Mouse (Mus musculus): ENCODE measurements at regions not wholly inside any gene's neighbourhood (a gene's known extent, or its start where the extent isn't known, plus 50 kb on each side); places are given as distances from the start of the nearest gene placed in this dataset.

GRCm38 (mm10) chr16:90666271-90666986 is 60.8 kb downstream of the Mis18a start:
- DNase-seq (ENCODE audit: inconsistent age in 2 of 2, low spot score in 1 of 2), result no peak

- no peak for DNase-seq (ENCODE audit: inconsistent age in 2 of 2, low spot score in 1 of 2)
These were observed 63.1 kb downstream of the Mis18a start for GRCm38 (mm10) chr16:90664086-90664485.

GRCm38 (mm10) chr16:90658050-90658449 is 69.2 kb downstream of the Mis18a start:
- DNase-seq (ENCODE audit: inconsistent age in 2 of 2, low spot score in 1 of 2), result no peak

GRCm38 (mm10) chr16:90657027-90657426 is 70.2 kb downstream of the Mis18a start:
- DNase-seq (ENCODE audit: inconsistent age in 2 of 2, low spot score in 1 of 2), result peak in 1 of 2 experiments; percentile 16

- DNase-seq (ENCODE audit: inconsistent age in 2 of 2, low spot score in 1 of 2), result peak in 1 of 2 experiments; percentile 14
These were observed 70.6 kb downstream of the Mis18a start for GRCm38 (mm10) chr16:90656571-90657011.

- DNase-seq (ENCODE audit: inconsistent age in 2 of 2, low spot score in 1 of 2), result no peak
These were observed 72.4 kb downstream of the Mis18a start for GRCm38 (mm10) chr16:90654853-90655252.

- DNase-seq (ENCODE audit: inconsistent age in 2 of 2, low spot score in 1 of 2), result peak in 1 of 2 experiments; percentile 15
These were observed 74.4 kb downstream of the Mis18a start for GRCm38 (mm10) chr16:90652821-90653220.

GRCm38 (mm10) chr16:90648161-90648560 is 79.0 kb downstream of the Mis18a start:
- no peak for DNase-seq (ENCODE audit: inconsistent age in 2 of 2, low spot score in 1 of 2)

GRCm38 (mm10) chr16:90642671-90643070 is 84.5 kb downstream of the Mis18a start:
- DNase-seq (ENCODE audit: inconsistent age in 2 of 2, low spot score in 1 of 2), result no peak

- DNase-seq (ENCODE audit: inconsistent age in 2 of 2, low spot score in 1 of 2), result peak in 1 of 2 experiments; percentile 31
These were observed 92.0 kb downstream of the Mis18a start for GRCm38 (mm10) chr16:90635216-90635615.

- DNase-seq (ENCODE audit: inconsistent age in 2 of 2, low spot score in 1 of 2), result peak in 1 of 2 experiments; percentile 35
These were observed 97.2 kb downstream of the Mis18a start for GRCm38 (mm10) chr16:90629976-90630375.

GRCm38 (mm10) chr16:90629121-90629930 is 97.9 kb downstream of the Mis18a start:
- DNase-seq (ENCODE audit: inconsistent age in 2 of 2, low spot score in 1 of 2), result peak in 1 of 2 experiments; percentile 45

- peak; percentile 19 to 64 for DNase-seq (ENCODE audit: inconsistent age in 2 of 2, low spot score in 1 of 2)
These were observed 98.5 kb downstream of the Mis18a start for GRCm38 (mm10) chr16:90628605-90629120.

- no peak for DNase-seq (ENCODE audit: inconsistent age in 2 of 2, low spot score in 1 of 2)
These were observed 101.1 kb downstream of the Mis18a start for GRCm38 (mm10) chr16:90626035-90626670.

GRCm38 (mm10) chr16:90625301-90626034 is 101.7 kb downstream of the Mis18a start:
- DNase-seq (ENCODE audit: inconsistent age in 2 of 2, low spot score in 1 of 2), result no peak

- peak; percentile 62 to 81 for DNase-seq (ENCODE audit: inconsistent age in 2 of 2, low spot score in 1 of 2)
These were observed 103.1 kb downstream of the Mis18a start for GRCm38 (mm10) chr16:90624039-90624625.

GRCm38 (mm10) chr16:90622677-90623225 is 104.5 kb downstream of the Mis18a start:
- DNase-seq (ENCODE audit: inconsistent age in 2 of 2, low spot score in 1 of 2), result no peak

- DNase-seq (ENCODE audit: inconsistent age in 2 of 2, low spot score in 1 of 2), result peak; percentile 72 to 80
These were observed 105.3 kb downstream of the Mis18a start for GRCm38 (mm10) chr16:90621761-90622411.

- DNase-seq (ENCODE audit: inconsistent age in 2 of 2, low spot score in 1 of 2), result no peak
These were observed 107.5 kb downstream of the Mis18a start for GRCm38 (mm10) chr16:90619565-90620311.

Data from adrenal gland, adult (tissue).